Mouse (Mus musculus) cortical plate, adult 2 months (tissue): ENCODE data around the gene Hivep2.

ENCODE experiments used
- CTCF ChIP-seq: fragments of 200-500 bp; IDR thresholded peaks from 2 replicates; pipeline ENCODE4 v1.5.1; 2011; ENCODE audit warnings: mild to moderate bottlenecking, control low read depth, low read length; ENCODE audit not compliant: insufficient read depth; ENCODE audit errors: extremely low read depth
- POLR2A ChIP-seq: fragments of 200-500 bp; IDR thresholded peaks from 2 replicates; pipeline ENCODE4 v1.6.1; 2011; ENCODE audit warnings: mild to moderate bottlenecking, low read length, control low read depth; ENCODE audit not compliant: insufficient read depth; ENCODE audit errors: extremely low read depth

DNA sequence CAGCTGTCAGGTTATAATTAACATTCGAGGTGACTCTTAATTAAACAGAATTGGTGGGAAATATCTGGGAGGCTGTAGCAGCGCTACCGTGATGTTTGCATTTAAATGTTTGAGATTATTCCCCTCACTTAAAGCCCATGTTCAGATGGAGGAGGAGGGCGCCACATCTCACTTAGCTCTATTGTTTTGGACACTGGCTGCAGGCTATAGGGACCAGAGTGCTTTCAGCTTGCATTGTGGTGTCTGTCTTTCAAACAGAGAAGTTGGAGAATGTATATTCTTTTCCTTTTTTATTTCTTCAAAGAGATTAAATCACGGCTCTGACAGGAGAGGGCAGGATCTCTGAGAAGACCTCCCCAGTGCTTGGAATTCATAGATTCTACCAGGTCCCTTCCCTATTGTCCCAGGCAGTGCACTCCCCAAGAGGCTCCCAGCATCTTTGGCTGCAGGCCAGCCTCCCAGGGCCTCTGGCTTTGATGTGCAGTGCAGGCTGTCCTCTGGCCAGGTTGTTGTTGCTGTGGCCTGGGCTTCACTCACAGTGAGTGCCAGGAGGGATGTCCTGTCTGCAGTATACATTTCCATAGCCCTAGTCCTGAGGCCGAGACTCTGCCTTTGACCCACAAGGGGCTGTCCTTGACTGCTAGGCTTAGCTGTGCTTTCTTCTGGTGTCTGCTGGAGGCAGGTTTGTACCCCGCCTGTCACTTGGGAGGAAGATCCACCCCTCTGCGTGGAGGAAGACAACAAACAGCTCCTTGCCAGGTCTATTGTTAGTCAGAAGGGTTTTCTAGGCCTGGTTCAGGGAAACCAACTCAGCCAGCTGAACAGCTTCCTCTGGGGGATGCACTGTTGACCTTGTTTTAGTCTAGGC, 90.9 kb downstream of the Hivep2 start:
- TF ChIP-seq POLR2A = no peak
- TF ChIP-seq CTCF = no peak
